ENCODE assay signal across 1 mouse cellular context in genomic region chr7:29118142-29118851, GRCm38 (mm10).
TF ChIP-seq lines count a peak whose summit lies in the region.

No protein-coding gene starts in this region.

TF ChIP-seq in ES-E14, 5 proteins besides CTCF, POLR2A, EP300 and RAD21:
- no peak for TF ChIP-seq CHD2 (IDR thresholded peaks at IDR 0.05; ENCODE audit: low read depth, low read length)
- TF ChIP-seq ZNF384 (IDR thresholded peaks at IDR 0.05; ENCODE audit: low read depth, low read length): peak; percentile 73
